Mouse (Mus musculus): ENCODE data around the gene Rin3.
A peak's percentile ranks its signal among the peaks of the same experiment; 100 is the strongest.

GRCm38 (mm10) chr12:102391982-102392381 lies 109.1 kb downstream of the Rin3 start:
- peak; percentile 78 for TF ChIP-seq CTCF (IDR thresholded peaks at IDR 0.05; ENCODE audit: low read depth)
- TF ChIP-seq EP300 (optimal IDR thresholded peaks at IDR 0.05), result no peak
